Mouse (Mus musculus): ENCODE results near the gene Bax. TPM values are rescaled to one million over a fixed set of nuclear protein-coding genes. Genes with fewer than 3 reads are reported as not detected.

The Bax gene
- 107 and 182 TPM in 2 replicates for polyA plus RNA-seq (2014; fragmentation: Nextera tagmentation; extraction: Ambion mirVana)

DNA sequence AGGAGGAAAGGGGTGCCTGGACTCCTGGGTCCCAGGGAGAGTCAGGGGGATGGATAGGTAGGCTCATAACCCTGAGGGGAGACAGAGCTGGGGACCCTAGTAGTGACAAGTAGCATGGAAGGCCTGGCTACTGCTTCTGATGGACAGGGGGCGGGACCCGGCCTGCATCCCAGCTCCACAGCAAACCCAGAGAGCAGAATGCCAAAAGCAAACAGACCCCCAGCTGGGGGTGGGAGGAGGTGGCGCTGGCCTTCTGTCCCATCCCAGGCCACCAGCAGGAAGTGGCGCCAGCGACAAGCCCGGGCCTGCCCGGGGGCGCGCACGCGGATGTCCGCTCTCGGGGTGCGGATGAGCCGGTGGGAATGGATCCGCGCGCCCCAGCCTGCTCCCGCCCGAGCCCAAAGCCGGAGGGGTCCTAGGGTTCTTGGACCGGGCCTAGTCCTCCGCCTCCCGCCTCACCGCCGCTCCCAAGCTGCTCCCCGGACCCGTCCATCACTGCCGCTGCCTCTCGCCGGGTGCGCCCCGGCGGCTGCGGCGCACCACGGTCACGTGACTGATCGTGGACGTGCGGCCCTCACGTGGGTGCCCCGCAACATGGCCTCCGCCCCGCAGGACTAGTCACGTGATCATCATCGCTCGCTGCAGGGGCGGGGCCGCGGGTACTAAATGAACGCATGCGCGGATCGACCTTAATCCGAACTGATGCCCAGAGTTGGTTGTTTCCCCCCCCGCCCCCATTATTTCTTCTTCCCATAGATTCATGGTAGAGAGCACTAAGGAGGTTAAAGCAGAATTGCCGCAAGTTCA is at the start of gene Bax:
Gene Bax, minus strand, starts transcription at position 616 of the 807 bp plus-strand sequence.
- ATAC-seq (ENCODE audit: low FRiP score, low TSS enrichment) (peak; percentile 87), DNase-seq (peak; percentile 100)
- Histone ChIP-seq H3K9me3 (ENCODE audit: control insufficient read depth, low read length) (no peaks in the 10 kb centered on the region), H3K9ac (replicated peaks; ENCODE audit: low read length) (peak within 1 kb of the TSS; percentile 84), H3K4me3 (replicated peaks; ENCODE audit: low read depth, low read length) (peak within 1 kb of the TSS; percentile 84), H3K36me3 (ENCODE audit: control insufficient read depth, insufficient read depth, low read length) (peaks cover 33% of the 10 kb centered on the region), H3K27ac (replicated peaks; ENCODE audit: low read depth, low read length) (peak within 1 kb of the TSS; percentile 77), H3K4me1 (ENCODE audit: control insufficient read depth, insufficient read depth, low read length) (peaks cover 12% of the 10 kb centered on the region), H3K4me2 (ENCODE audit: low read length) (peak within 1 kb of the TSS; percentile 95), H3K27me3 (ENCODE audit: control insufficient read depth, insufficient read depth, low read length) (no peaks in the 10 kb centered on the region)
- under 1% methylated on average over 58 of the region's 58 CpGs for WGBS

DNA sequence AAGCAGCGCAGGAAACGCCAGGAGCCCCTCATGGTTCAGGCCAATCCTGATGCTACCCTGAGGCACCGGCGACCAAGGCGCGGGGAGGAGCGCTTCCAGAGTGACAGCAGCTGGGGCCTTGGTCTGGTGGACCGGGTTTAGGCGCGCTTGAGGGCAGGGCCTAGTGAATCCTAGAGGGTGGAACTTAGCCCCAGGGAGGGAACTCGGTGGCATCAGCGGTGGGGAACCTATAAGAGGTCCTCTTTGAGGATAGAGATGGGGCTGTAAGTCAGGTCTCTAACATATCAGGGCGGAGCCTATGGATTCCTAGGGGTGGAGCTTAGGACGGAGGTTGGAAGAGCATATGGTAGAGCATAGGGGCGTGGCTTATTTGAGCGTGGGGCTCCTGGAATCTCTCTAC is 48.7 kb upstream of the Bax start:
- DNase-seq (no peak), ATAC-seq (ENCODE audit: low FRiP score, low TSS enrichment) (no peak)
- H3K4me2 ChIP-seq (ENCODE audit: low read length) = no peak overlapping the region
- 27% methylated on average over 16 of the region's 16 CpGs for WGBS
- no peak overlapping the region for H3K4me3 ChIP-seq (replicated peaks; ENCODE audit: low read depth, low read length)
- H3K27me3 ChIP-seq (ENCODE audit: control insufficient read depth, insufficient read depth, low read length) = no peaks in the 10 kb centered on the region
- no peak overlapping the region for H3K9ac ChIP-seq (replicated peaks; ENCODE audit: low read length)
- no peak overlapping the region for H3K27ac ChIP-seq (replicated peaks; ENCODE audit: low read depth, low read length)
- no peaks in the 10 kb centered on the region for H3K36me3 ChIP-seq (ENCODE audit: control insufficient read depth, insufficient read depth, low read length)
- no peaks in the 10 kb centered on the region for H3K9me3 ChIP-seq (ENCODE audit: control insufficient read depth, low read length)
- no peaks in the 10 kb centered on the region for H3K4me1 ChIP-seq (ENCODE audit: control insufficient read depth, insufficient read depth, low read length)

DNA sequence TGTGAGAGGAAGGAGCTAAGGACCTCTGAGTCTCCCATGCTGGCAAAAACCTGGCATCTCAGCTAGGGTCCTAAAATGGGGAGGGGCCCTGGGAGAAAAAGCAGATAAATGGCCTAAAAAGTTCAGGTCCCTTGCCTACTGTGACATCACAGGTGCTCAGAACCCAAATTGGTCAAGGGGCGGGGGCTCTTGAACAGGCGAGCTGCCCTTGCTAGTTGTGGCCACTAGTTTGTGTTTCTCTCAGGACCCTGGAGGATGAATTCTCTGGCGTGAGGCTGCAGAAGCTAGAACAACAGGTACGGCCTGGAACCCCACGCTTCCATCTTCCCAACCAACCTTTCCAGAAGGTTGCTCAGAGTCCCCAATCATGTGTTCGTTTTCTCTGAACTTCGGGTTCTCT is 47.7 kb upstream of the Bax start:
- Histone ChIP-seq H3K4me2 (ENCODE audit: low read length) (no peak overlapping the region), H3K9me3 (ENCODE audit: control insufficient read depth, low read length) (no peaks in the 10 kb centered on the region), H3K9ac (replicated peaks; ENCODE audit: low read length) (no peak overlapping the region), H3K27me3 (ENCODE audit: control insufficient read depth, insufficient read depth, low read length) (no peaks in the 10 kb centered on the region), H3K4me1 (ENCODE audit: control insufficient read depth, insufficient read depth, low read length) (peaks cover 3% of the 10 kb centered on the region), H3K36me3 (ENCODE audit: control insufficient read depth, insufficient read depth, low read length) (no peaks in the 10 kb centered on the region), H3K27ac (replicated peaks; ENCODE audit: low read depth, low read length) (no peak overlapping the region), H3K4me3 (replicated peaks; ENCODE audit: low read depth, low read length) (no peak overlapping the region)
- DNase-seq = no peak
- no peak for ATAC-seq (ENCODE audit: low FRiP score, low TSS enrichment)
- WGBS = 89% methylated on average over 7 of the region's 7 CpGs

DNA sequence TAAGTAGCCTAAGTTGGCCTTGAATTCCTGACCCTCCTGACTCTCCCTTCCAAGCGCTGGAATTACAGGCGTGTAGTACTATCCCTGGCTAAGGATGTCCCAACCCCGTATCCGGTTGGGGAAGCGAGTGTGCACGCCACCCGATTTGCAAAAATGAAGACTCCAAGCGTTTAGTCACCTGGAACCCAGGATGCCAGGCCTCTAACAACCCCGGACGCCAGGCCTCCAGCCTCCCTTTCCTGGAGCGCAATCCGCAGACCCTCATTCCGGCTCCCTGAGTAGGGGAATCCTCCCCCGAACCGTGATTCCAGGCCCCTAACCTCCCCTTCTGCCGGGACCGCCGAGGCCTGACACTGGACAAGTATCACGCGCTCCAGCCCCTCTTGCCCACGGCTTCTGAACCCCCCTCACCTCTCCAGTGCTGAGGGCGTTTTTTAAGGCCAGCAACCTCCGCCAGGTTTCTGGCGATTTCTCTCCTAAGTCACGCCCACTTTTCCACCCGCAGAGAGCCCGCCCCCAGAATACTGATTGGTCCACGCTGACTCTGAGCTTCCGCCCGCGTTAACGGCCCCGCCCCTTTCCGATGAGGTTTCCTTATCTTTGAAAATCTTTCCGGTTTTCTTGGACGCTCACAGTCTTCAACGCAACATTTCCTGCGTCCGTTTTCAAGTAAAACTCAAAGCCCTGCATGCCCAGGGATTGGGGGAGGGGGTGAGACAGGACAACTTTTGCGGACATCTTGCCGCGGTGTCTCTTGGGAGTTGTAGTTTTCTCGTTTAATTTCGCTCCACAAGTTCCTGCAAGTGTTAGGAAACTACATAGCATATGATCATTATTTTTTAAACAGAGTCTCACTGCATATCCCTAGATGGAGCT is 43.5 kb upstream of the Bax start, which contains the start of gene Nucb1:
Gene Nucb1, minus strand, starts transcription at position 495 of the 876 bp plus-strand sequence.
- peak; percentile 97 for DNase-seq
- peak within 1 kb of the TSS; percentile 90 for H3K4me2 ChIP-seq (ENCODE audit: low read length)

DNA sequence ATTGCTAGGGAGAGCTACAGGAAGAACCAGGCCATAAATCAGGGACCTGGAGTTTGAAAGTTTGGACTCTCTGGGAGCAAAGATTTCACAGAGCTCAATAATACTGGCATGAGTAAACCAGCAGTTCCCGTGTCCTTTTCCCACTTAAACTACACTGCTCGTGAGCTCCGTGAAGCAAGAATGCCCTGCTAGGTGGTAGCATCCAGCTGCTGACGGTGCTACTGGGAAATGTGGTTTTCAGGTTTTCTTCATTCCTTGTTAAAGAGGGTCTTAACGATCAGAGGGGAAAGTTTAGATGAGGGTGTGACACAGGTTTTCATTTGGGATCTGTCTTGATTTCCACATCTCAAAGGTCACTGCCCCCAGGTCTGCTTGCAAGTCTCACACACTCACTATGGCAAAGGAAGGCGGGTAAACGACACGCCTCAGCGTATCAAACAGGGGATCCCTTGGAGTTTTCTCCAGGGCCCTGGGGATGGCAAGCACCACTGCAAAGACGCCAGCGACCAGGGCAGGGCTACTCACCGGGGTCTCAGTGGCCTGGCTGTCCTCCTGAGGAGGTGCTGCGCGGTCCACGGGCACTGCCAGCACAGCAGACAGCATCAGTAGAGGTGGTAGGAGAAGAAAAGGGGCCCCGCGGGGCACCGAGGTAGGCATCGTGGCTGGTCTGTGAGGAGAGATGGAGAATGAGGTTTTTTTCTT is 42.6 kb upstream of the Bax start:
- 45% methylated on average over 19 of the region's 19 CpGs for WGBS
- H3K4me2 ChIP-seq (ENCODE audit: low read length) = peak overlapping the region; percentile 90
- H3K27me3 ChIP-seq (ENCODE audit: control insufficient read depth, insufficient read depth, low read length) = no peaks in the 10 kb centered on the region
- H3K4me3 ChIP-seq (replicated peaks; ENCODE audit: low read depth, low read length) = peak overlapping the region; percentile 73
- no peaks in the 10 kb centered on the region for H3K9me3 ChIP-seq (ENCODE audit: control insufficient read depth, low read length)
- peaks cover 15% of the 10 kb centered on the region for H3K36me3 ChIP-seq (ENCODE audit: control insufficient read depth, insufficient read depth, low read length)
- DNase-seq (no peak), ATAC-seq (ENCODE audit: low FRiP score, low TSS enrichment) (peak; percentile 24; the same call in 1 of the 2 replicates)
- peaks cover 10% of the 10 kb centered on the region for H3K4me1 ChIP-seq (ENCODE audit: control insufficient read depth, insufficient read depth, low read length)
- peak overlapping the region; percentile 84 for H3K9ac ChIP-seq (replicated peaks; ENCODE audit: low read length)
- H3K27ac ChIP-seq (replicated peaks; ENCODE audit: low read depth, low read length) = no peak overlapping the region; the same call in 1 of the 2 replicates

More for the DNA sequence above, 43.5 kb upstream of the Bax start, which contains the start of gene Nucb1:
- Histone ChIP-seq H3K36me3 (ENCODE audit: control insufficient read depth, insufficient read depth, low read length) (peaks cover 15% of the 10 kb centered on the region), H3K27me3 (ENCODE audit: control insufficient read depth, insufficient read depth, low read length) (no peaks in the 10 kb centered on the region), H3K9ac (replicated peaks; ENCODE audit: low read length) (peak within 1 kb of the TSS; percentile 84), H3K27ac (replicated peaks; ENCODE audit: low read depth, low read length) (peak within 1 kb of the TSS; percentile 79), H3K4me3 (replicated peaks; ENCODE audit: low read depth, low read length) (peak within 1 kb of the TSS; percentile 73), H3K4me1 (ENCODE audit: control insufficient read depth, insufficient read depth, low read length) (peaks cover 10% of the 10 kb centered on the region), H3K9me3 (ENCODE audit: control insufficient read depth, low read length) (no peaks in the 10 kb centered on the region)
- WGBS = under 1% methylated on average over 44 of the region's 44 CpGs
- peak; percentile 92 for ATAC-seq (ENCODE audit: low FRiP score, low TSS enrichment)

DNA sequence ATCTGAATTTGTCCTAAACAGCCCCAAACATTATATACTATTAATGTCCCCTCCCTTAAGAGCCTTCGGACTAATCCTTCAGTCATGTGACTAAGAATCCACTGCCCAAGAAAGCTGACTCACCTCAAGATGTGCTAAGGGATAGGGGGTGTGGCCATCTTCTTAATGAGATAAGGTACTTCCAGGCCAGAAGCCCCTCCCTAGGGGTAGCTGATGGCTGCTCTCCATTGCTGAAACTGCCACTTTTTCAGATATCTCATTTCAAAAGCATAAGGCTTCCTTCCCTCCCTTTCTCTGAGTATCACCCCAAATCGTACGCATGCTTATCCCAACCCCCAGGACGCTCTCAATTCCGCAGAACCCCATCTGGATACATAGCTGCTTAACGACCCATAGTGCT is 41.9 kb upstream of the Bax start:
- no peak overlapping the region for H3K9ac ChIP-seq (replicated peaks; ENCODE audit: low read length)
- no peak overlapping the region for H3K27ac ChIP-seq (replicated peaks; ENCODE audit: low read depth, low read length)
- peaks cover 18% of the 10 kb centered on the region for H3K36me3 ChIP-seq (ENCODE audit: control insufficient read depth, insufficient read depth, low read length)
- 83% methylated on average over 6 of the region's 6 CpGs for WGBS
- no peak for DNase-seq
- H3K4me1 ChIP-seq (ENCODE audit: control insufficient read depth, insufficient read depth, low read length) = peaks cover 10% of the 10 kb centered on the region
- no peak overlapping the region for H3K4me3 ChIP-seq (replicated peaks; ENCODE audit: low read depth, low read length)
- H3K27me3 ChIP-seq (ENCODE audit: control insufficient read depth, insufficient read depth, low read length) = no peaks in the 10 kb centered on the region
- no peak overlapping the region; the same call in 1 of the 2 replicates for H3K4me2 ChIP-seq (ENCODE audit: low read length)
- no peaks in the 10 kb centered on the region for H3K9me3 ChIP-seq (ENCODE audit: control insufficient read depth, low read length)
- ATAC-seq (ENCODE audit: low FRiP score, low TSS enrichment) = no peak

DNA sequence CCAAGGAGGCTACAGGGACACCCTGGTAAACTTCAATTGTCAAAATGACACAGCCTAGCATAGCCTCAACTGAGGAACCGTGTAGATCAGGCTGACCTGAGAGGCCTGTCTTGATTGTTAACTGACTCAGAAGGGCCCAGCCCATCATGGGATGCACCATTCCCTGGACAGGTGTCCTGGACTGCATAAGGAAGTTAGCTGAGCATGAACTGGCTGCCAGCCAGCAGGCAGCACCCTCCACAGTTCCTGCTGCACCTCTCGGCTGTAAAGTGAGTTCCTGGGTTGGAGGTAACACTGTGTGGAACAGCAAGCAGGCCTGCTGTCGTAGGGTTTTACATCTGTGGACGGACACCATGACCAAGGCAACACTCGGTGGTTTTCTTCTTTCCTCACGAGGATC is 40.9 kb upstream of the Bax start:
- peaks cover 22% of the 10 kb centered on the region for H3K36me3 ChIP-seq (ENCODE audit: control insufficient read depth, insufficient read depth, low read length)
- ATAC-seq (ENCODE audit: low FRiP score, low TSS enrichment) = no peak
- no peak overlapping the region for H3K4me2 ChIP-seq (ENCODE audit: low read length)
- H3K4me1 ChIP-seq (ENCODE audit: control insufficient read depth, insufficient read depth, low read length) = peaks cover 10% of the 10 kb centered on the region
- no peak overlapping the region for H3K9ac ChIP-seq (replicated peaks; ENCODE audit: low read length)
- DNase-seq = no peak
- H3K27ac ChIP-seq (replicated peaks; ENCODE audit: low read depth, low read length) = no peak overlapping the region
- H3K4me3 ChIP-seq (replicated peaks; ENCODE audit: low read depth, low read length) = no peak overlapping the region
- no peaks in the 10 kb centered on the region for H3K27me3 ChIP-seq (ENCODE audit: control insufficient read depth, insufficient read depth, low read length)
- H3K9me3 ChIP-seq (ENCODE audit: control insufficient read depth, low read length) = no peaks in the 10 kb centered on the region
- WGBS = 90% methylated on average over 6 of the region's 6 CpGs

DNA sequence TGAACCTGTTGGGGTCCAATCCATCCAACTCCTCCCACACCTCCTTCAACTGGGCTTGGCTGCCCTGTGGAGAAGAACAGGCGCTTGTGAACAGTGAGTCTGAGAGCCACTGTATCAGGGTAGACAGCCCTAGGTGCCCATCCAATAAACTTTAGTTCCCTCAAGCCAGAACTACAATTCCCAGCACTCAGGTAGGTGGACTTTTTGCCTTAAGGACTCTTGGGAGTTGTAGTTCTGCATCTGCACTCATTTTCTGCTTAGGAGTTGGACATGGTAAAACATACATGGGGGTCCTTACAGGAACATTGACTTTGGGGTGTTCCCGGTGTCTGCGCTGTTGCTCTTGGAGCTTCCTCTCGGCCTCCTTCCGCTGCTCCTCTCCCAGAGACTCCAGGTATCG is 31.7 kb upstream of the Bax start:
- H3K27me3 ChIP-seq (ENCODE audit: control insufficient read depth, insufficient read depth, low read length) = no peaks in the 10 kb centered on the region
- 96% methylated on average over 6 of the region's 6 CpGs for WGBS
- no peak overlapping the region for H3K4me2 ChIP-seq (ENCODE audit: low read length)
- no peak for DNase-seq
- H3K4me3 ChIP-seq (replicated peaks; ENCODE audit: low read depth, low read length) = no peak overlapping the region
- no peak for ATAC-seq (ENCODE audit: low FRiP score, low TSS enrichment)
- H3K4me1 ChIP-seq (ENCODE audit: control insufficient read depth, insufficient read depth, low read length) = no peaks in the 10 kb centered on the region
- H3K27ac ChIP-seq (replicated peaks; ENCODE audit: low read depth, low read length) = no peak overlapping the region
- H3K9ac ChIP-seq (replicated peaks; ENCODE audit: low read length) = no peak overlapping the region
- peaks cover 84% of the 10 kb centered on the region for H3K36me3 ChIP-seq (ENCODE audit: control insufficient read depth, insufficient read depth, low read length)
- no peaks in the 10 kb centered on the region for H3K9me3 ChIP-seq (ENCODE audit: control insufficient read depth, low read length)

All from midbrain, embryonic 14.5 days (tissue).